Mouse (Mus musculus) kidney, adult 2 months (tissue): Measurements from ENCODE around the gene Bet1l.

Experiments used
- CTCF ChIP-seq: fragments of 200-500 bp; conservative IDR thresholded peaks from 2 replicates; pipeline ENCODE4 v1.5.1; 2011; ENCODE audit warnings: low read depth, mild to moderate bottlenecking, control low read depth, low read length, moderate library complexity, mixed read lengths; ENCODE audit not compliant: insufficient read depth, insufficient read length
- POLR2A ChIP-seq: fragments of 200-500 bp; IDR thresholded peaks from one replicate; pipeline ENCODE4 v1.6.1; 2011; ENCODE audit warnings: low read depth, low read length, control low read depth

DNA sequence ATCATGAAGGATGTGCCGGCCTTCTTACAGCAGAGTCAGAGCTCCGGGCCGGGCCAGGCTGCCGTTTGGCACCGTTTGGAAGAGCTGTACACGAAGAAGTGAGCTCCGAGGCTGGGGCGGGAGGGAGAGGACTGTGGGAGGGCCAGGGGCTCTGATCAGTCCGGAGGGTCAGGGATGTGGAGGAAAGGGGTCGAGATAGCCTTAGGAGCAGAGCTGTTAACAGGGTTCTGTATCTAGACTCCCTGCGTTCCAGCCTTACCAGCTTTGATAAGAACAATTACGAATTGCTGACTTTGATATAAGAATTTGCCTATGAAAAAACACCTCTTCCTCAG lies 25.1 kb upstream of the Bet1l start:
- TF ChIP-seq CTCF: no peak
- no peak for TF ChIP-seq POLR2A
